27 mouse cellular contexts compared by ENCODE assay signal in the genomic region with DNA sequence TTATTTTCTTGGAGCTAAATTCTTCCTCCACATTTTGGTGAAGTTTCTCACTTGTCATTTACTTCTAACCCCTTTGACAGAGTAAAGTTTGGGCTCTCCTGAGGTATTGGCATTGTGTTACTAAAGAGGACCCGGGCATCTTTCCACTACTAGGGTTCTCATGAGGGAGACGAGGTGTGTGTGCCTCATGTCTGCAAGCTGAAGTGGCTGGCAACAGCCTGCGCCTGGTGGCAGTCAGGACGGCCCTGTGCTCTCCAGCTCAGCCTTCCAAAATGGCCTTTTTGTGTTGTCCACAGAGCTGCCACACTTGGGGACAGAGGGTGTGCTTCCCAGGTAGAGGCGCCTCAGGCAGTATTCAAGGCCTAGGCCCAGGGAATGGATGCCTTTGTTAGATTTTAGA. TPM values are rescaled to one million over a fixed set of nuclear protein-coding genes. Genes with fewer than 3 reads are reported as not detected.
DNase-seq lines count a peak whose midpoint lies in the region; ATAC-seq and TF ChIP-seq lines count a peak whose summit lies in the region.
"Had no signal": no experiment of that assay in that cellular context is flagged by ENCODE, and none has a peak within 500 bp of the region (broad histone marks: within the 10 kb centered on the region; RNA-seq: fewer than 3 reads in every experiment).

No protein-coding gene starts in this region.

- ATAC-seq in forebrain, postnatal 0 days, result no peak
- ATAC-seq in hindbrain, embryonic 11.5 days (ENCODE audit: low FRiP score), result no peak
- ATAC-seq in hindbrain, embryonic 13.5 days (ENCODE audit: low FRiP score), result no peak
- ATAC-seq in midbrain, embryonic 11.5 days (ENCODE audit: low FRiP score), result no peak
- ATAC-seq: activated CD4-positive, CD25-positive, alpha-beta regulatory T cell, adult 4 months; forebrain, embryonic 15.5 days; intestine, postnatal 0 days had no signal

- 0 out of 2 replicates have a peak overlapping the region, but pooled peaks have one; percentile 5 for H3K27ac ChIP-seq in forebrain, embryonic 10.5 days
- no peak overlapping the region for H3K27ac ChIP-seq in forebrain, postnatal 0 days (ENCODE audit: low read depth, low read length)
- no peak overlapping the region for H3K27ac ChIP-seq in heart, embryonic 10.5 days
- peak overlapping the region; percentile 39; the same call in 1 of the 2 replicates for H3K27ac ChIP-seq in hindbrain, embryonic 11.5 days (ENCODE audit: low read depth, low read length)
- no peak overlapping the region for H3K27ac ChIP-seq in hindbrain, embryonic 13.5 days
- H3K27ac ChIP-seq in midbrain, embryonic 10.5 days (replicated peaks), result peak overlapping the region; percentile 57; the same call in 1 of the 2 replicates
- no peak overlapping the region for H3K27ac ChIP-seq in midbrain, embryonic 11.5 days (ENCODE audit: low read depth, low read length)
- H3K27ac ChIP-seq: embryonic facial prominence, embryonic 10.5 days; embryonic facial prominence, embryonic 13.5 days; forebrain, embryonic 15.5 days; heart, adult 2 months; hindbrain, embryonic 15.5 days had no signal

- no peaks in the 10 kb centered on the region for H3K9me3 ChIP-seq in forebrain, embryonic 10.5 days
- no peaks in the 10 kb centered on the region for H3K9me3 ChIP-seq in forebrain, postnatal 0 days (ENCODE audit: low read length)
- H3K9me3 ChIP-seq in heart, embryonic 10.5 days, result no peaks in the 10 kb centered on the region
- no peaks in the 10 kb centered on the region for H3K9me3 ChIP-seq in hindbrain, embryonic 11.5 days (ENCODE audit: control insufficient read depth, low read length)
- no peaks in the 10 kb centered on the region for H3K9me3 ChIP-seq in hindbrain, embryonic 13.5 days
- no peaks in the 10 kb centered on the region for H3K9me3 ChIP-seq in midbrain, embryonic 10.5 days (replicated peaks)
- H3K9me3 ChIP-seq in midbrain, embryonic 11.5 days (ENCODE audit: control insufficient read depth, low read length), result no peaks in the 10 kb centered on the region
- H3K9me3 ChIP-seq: embryonic facial prominence, embryonic 10.5 days; embryonic facial prominence, embryonic 13.5 days; forebrain, embryonic 15.5 days; hindbrain, embryonic 15.5 days had no signal

- no peak overlapping the region for H3K4me2 ChIP-seq in forebrain, postnatal 0 days (ENCODE audit: low read depth)
- H3K4me2 ChIP-seq in hindbrain, embryonic 11.5 days (replicated peaks; ENCODE audit: low read depth, low read length), result no peak overlapping the region
- no peak overlapping the region for H3K4me2 ChIP-seq in hindbrain, embryonic 13.5 days
- no peak overlapping the region for H3K4me2 ChIP-seq in midbrain, embryonic 11.5 days
- H3K4me2 ChIP-seq: embryonic facial prominence, embryonic 13.5 days; forebrain, embryonic 15.5 days; heart, embryonic 11.5 days; hindbrain, embryonic 15.5 days had no signal

- H3K27me3 ChIP-seq in forebrain, embryonic 10.5 days (ENCODE audit: poor library complexity, severe bottlenecking), result no peaks in the 10 kb centered on the region
- H3K27me3 ChIP-seq in forebrain, postnatal 0 days (ENCODE audit: insufficient read depth, low read length), result no peaks in the 10 kb centered on the region
- H3K27me3 ChIP-seq in heart, embryonic 10.5 days (ENCODE audit: insufficient read depth, poor library complexity, severe bottlenecking), result no peaks in the 10 kb centered on the region
- no peaks in the 10 kb centered on the region for H3K27me3 ChIP-seq in hindbrain, embryonic 11.5 days (ENCODE audit: control insufficient read depth, insufficient read depth, low read length)
- no peaks in the 10 kb centered on the region for H3K27me3 ChIP-seq in hindbrain, embryonic 13.5 days
- no peaks in the 10 kb centered on the region for H3K27me3 ChIP-seq in midbrain, embryonic 10.5 days (ENCODE audit: low read depth, poor library complexity, severe bottlenecking)
- H3K27me3 ChIP-seq in midbrain, embryonic 11.5 days (ENCODE audit: control insufficient read depth, insufficient read depth, low read length), result no peaks in the 10 kb centered on the region
- H3K27me3 ChIP-seq: embryonic facial prominence, embryonic 13.5 days; forebrain, embryonic 15.5 days; hindbrain, embryonic 15.5 days had no signal

- H3K36me3 ChIP-seq in forebrain, embryonic 10.5 days (replicated peaks), result no peaks in the 10 kb centered on the region
- H3K36me3 ChIP-seq in forebrain, postnatal 0 days (ENCODE audit: insufficient read depth), result no peaks in the 10 kb centered on the region
- no peaks in the 10 kb centered on the region for H3K36me3 ChIP-seq in heart, embryonic 10.5 days
- no peaks in the 10 kb centered on the region for H3K36me3 ChIP-seq in hindbrain, embryonic 11.5 days (ENCODE audit: control insufficient read depth, insufficient read depth, low read length)
- no peaks in the 10 kb centered on the region for H3K36me3 ChIP-seq in hindbrain, embryonic 13.5 days
- H3K36me3 ChIP-seq in midbrain, embryonic 10.5 days, result no peaks in the 10 kb centered on the region
- H3K36me3 ChIP-seq in midbrain, embryonic 11.5 days (ENCODE audit: control insufficient read depth, insufficient read depth, low read length), result no peaks in the 10 kb centered on the region
- H3K36me3 ChIP-seq: forebrain, embryonic 15.5 days; hindbrain, embryonic 15.5 days had no signal

- TF ChIP-seq CTCF in forebrain, postnatal 0 days (IDR thresholded peaks at IDR 0.05; ENCODE audit: low read depth), result no peak

- H3K9ac ChIP-seq in forebrain, postnatal 0 days, result no peak overlapping the region
- no peak overlapping the region for H3K9ac ChIP-seq in hindbrain, embryonic 11.5 days (ENCODE audit: low read depth, low read length)
- no peak overlapping the region; the same call in 1 of the 2 replicates for H3K9ac ChIP-seq in hindbrain, embryonic 13.5 days
- no peak overlapping the region; the same call in 1 of the 2 replicates for H3K9ac ChIP-seq in midbrain, embryonic 11.5 days (ENCODE audit: low read length)
- H3K9ac ChIP-seq: embryonic facial prominence, embryonic 13.5 days; forebrain, embryonic 15.5 days; hindbrain, embryonic 15.5 days had no signal

- DNase-seq in forebrain, embryonic 10.5 days (ENCODE audit: extremely low spot score, low spot score), result no peak
- no peak for DNase-seq in forebrain, postnatal 0 days
- peak; percentile 92 for DNase-seq in heart, adult 11 months
- no peak for DNase-seq in heart, embryonic 10.5 days (ENCODE audit: low spot score)
- no peak for DNase-seq in hindbrain, embryonic 11.5 days (ENCODE audit: low spot score)
- no peak for DNase-seq in midbrain, embryonic 10.5 days (ENCODE audit: low spot score)
- no peak for DNase-seq in midbrain, embryonic 11.5 days (ENCODE audit: low spot score, missing footprints)
- DNase-seq: adrenal gland, adult 8-10 months; adrenal gland, postnatal 25 days; cerebellum, adult 11-12 months; cerebellum, adult 8-10 months; cerebellum, postnatal 10 days; cerebellum, postnatal 36 days; embryo, embryonic 11 days; gastrocnemius, postnatal 14 days; heart, adult 2 months; heart, postnatal 14 days; heart, postnatal 4 days had no signal

- peaks cover 71% of the 10 kb centered on the region for H3K4me1 ChIP-seq in forebrain, embryonic 10.5 days
- H3K4me1 ChIP-seq in forebrain, postnatal 0 days (ENCODE audit: insufficient read depth), result peaks cover 19% of the 10 kb centered on the region; the same call in 1 of the 2 replicates
- peaks cover 63% of the 10 kb centered on the region for H3K4me1 ChIP-seq in heart, embryonic 10.5 days
- 0 out of 2 replicates have a peak, but pooled peaks cover 2% of the 10 kb centered on the region for H3K4me1 ChIP-seq in hindbrain, embryonic 11.5 days (replicated peaks; ENCODE audit: control insufficient read depth, insufficient read depth, low read length)
- peaks cover 70% of the 10 kb centered on the region for H3K4me1 ChIP-seq in hindbrain, embryonic 13.5 days (replicated peaks)
- peaks cover 70% of the 10 kb centered on the region for H3K4me1 ChIP-seq in midbrain, embryonic 10.5 days
- H3K4me1 ChIP-seq in midbrain, embryonic 11.5 days (ENCODE audit: control insufficient read depth, insufficient read depth, low read length), result peaks cover 16% of the 10 kb centered on the region

- no peak overlapping the region for H3K4me3 ChIP-seq in forebrain, embryonic 10.5 days
- no peak overlapping the region for H3K4me3 ChIP-seq in forebrain, postnatal 0 days (ENCODE audit: low read depth, low read length)
- no peak overlapping the region for H3K4me3 ChIP-seq in heart, embryonic 10.5 days
- H3K4me3 ChIP-seq in hindbrain, embryonic 11.5 days (ENCODE audit: low read depth, low read length), result no peak overlapping the region
- H3K4me3 ChIP-seq in hindbrain, embryonic 13.5 days, result no peak overlapping the region
- no peak overlapping the region for H3K4me3 ChIP-seq in midbrain, embryonic 10.5 days
- H3K4me3 ChIP-seq in midbrain, embryonic 11.5 days (ENCODE audit: low read depth, low read length), result no peak overlapping the region
- H3K4me3 ChIP-seq: embryonic facial prominence, embryonic 10.5 days; embryonic facial prominence, embryonic 13.5 days; erythroblast, embryonic 14.5 days; forebrain, embryonic 15.5 days; heart, adult 2 months; hindbrain, embryonic 15.5 days had no signal

- WGBS in forebrain, embryonic 10.5 days, result 77% methylated on average over 5 of the region's 5 CpGs
- WGBS in forebrain, postnatal 0 days, result 47% methylated on average over 5 of the region's 5 CpGs
- WGBS in heart, embryonic 10.5 days, result 60% methylated on average over 5 of the region's 5 CpGs
- WGBS in hindbrain, embryonic 11.5 days, result 86% methylated on average over 5 of the region's 5 CpGs
- WGBS in hindbrain, embryonic 13.5 days, result 68% methylated on average over 5 of the region's 5 CpGs
- 84% methylated on average over 5 of the region's 5 CpGs for WGBS in midbrain, embryonic 10.5 days
- WGBS in midbrain, embryonic 11.5 days, result 73% methylated on average over 5 of the region's 5 CpGs

RNA-seq across cellular contexts. Expression of gene Med13l, which starts 50.0 kb away (rescaled TPM):
- 10.5 and 11.2 TPM in 2 replicates for polyA plus RNA-seq in forebrain, embryonic 10.5 days (2016; fragmentation: Nextera tagmentation; extraction: Ambion mirVana)
- total RNA-seq in forebrain, postnatal 0 days (2014; rRNA removed), result 27.9 and 31.0 TPM in 2 replicates
- 9.1 and 12.5 TPM in 2 replicates for polyA plus RNA-seq in forebrain, postnatal 0 days (2015; fragmentation: Nextera tagmentation; extraction: Ambion mirVana)
- 9.0 and 10.0 TPM in 2 replicates for polyA plus RNA-seq in heart, embryonic 10.5 days (2016; fragmentation: Nextera tagmentation; extraction: Ambion mirVana)
- polyA plus RNA-seq in hindbrain, embryonic 11.5 days (2014; fragmentation: Nextera tagmentation; extraction: Ambion mirVana), result 12.5 and 16.1 TPM in 2 replicates
- polyA plus RNA-seq in hindbrain, embryonic 13.5 days (2015; fragmentation: Nextera tagmentation; extraction: Ambion mirVana), result 15.3 and 16.3 TPM in 2 replicates
- 9.9 TPM in 2 replicates for polyA plus RNA-seq in midbrain, embryonic 10.5 days (2016; fragmentation: Nextera tagmentation; extraction: Ambion mirVana)
- 9.0 and 9.8 TPM in 2 replicates for polyA plus RNA-seq in midbrain, embryonic 11.5 days (2014; fragmentation: Nextera tagmentation; extraction: Ambion mirVana)

Comparison
In these comparisons a context has a peak if more than half of its experiments do, and no peak if none do; other contexts are left out.
1. H3K27ac ChIP-seq: peak in forebrain, embryonic 10.5 days (single experiment), hindbrain, embryonic 11.5 days (single experiment) and midbrain, embryonic 10.5 days (single experiment); none in forebrain, postnatal 0 days (single experiment), heart, embryonic 10.5 days (single experiment), hindbrain, embryonic 13.5 days (single experiment) and midbrain, embryonic 11.5 days (single experiment).